In genomic region chr19:5306968-5307734, GRCm38 (mm10) we compare ENCODE assay signal across 8 mouse cellular contexts. TPM values are rescaled to one million over a fixed set of nuclear protein-coding genes. Genes with fewer than 3 reads are reported as not detected.
DNase-seq lines count a peak whose midpoint lies in the region; ATAC-seq lines count a peak whose summit lies in the region.

No protein-coding gene starts in this region.

- H3K27me3 ChIP-seq in forebrain, embryonic 10.5 days (ENCODE audit: poor library complexity, severe bottlenecking): peaks cover 22% of the 10 kb centered on the region
- H3K27me3 ChIP-seq in forebrain, embryonic 16.5 days (replicated peaks; ENCODE audit: control insufficient read depth, insufficient read depth, low read length): no peaks in the 10 kb centered on the region
- no peaks in the 10 kb centered on the region for H3K27me3 ChIP-seq in forebrain, embryonic 11.5 days (ENCODE audit: control insufficient read depth, insufficient read depth, low read length)
- peaks cover 24% of the 10 kb centered on the region for H3K27me3 ChIP-seq in limb, embryonic 10.5 days (ENCODE audit: low read depth, poor library complexity, severe bottlenecking)
- H3K27me3 ChIP-seq in neural tube, embryonic 12.5 days (replicated peaks): peaks cover 10% of the 10 kb centered on the region

- peaks cover 53% of the 10 kb centered on the region for H3K36me3 ChIP-seq in forebrain, embryonic 10.5 days (replicated peaks)
- H3K36me3 ChIP-seq in forebrain, embryonic 16.5 days (ENCODE audit: control insufficient read depth, insufficient read depth): peaks cover 29% of the 10 kb centered on the region
- H3K36me3 ChIP-seq in forebrain, embryonic 11.5 days (ENCODE audit: control insufficient read depth, insufficient read depth, low read length): peaks cover 5% of the 10 kb centered on the region; the same call in 1 of the 2 replicates
- H3K36me3 ChIP-seq in limb, embryonic 10.5 days: peaks cover 24% of the 10 kb centered on the region
- H3K36me3 ChIP-seq in neural tube, embryonic 12.5 days: peaks cover 30% of the 10 kb centered on the region

- H3K27ac ChIP-seq in forebrain, embryonic 10.5 days: 0 out of 2 replicates have a peak overlapping the region, but pooled peaks have one; percentile 33
- H3K27ac ChIP-seq in forebrain, embryonic 16.5 days (ENCODE audit: low read length): no peak overlapping the region
- H3K27ac ChIP-seq in forebrain, embryonic 11.5 days (ENCODE audit: low read depth, low read length): no peak overlapping the region
- peak overlapping the region; percentile 39 for H3K27ac ChIP-seq in limb, embryonic 10.5 days
- H3K27ac ChIP-seq in neural tube, embryonic 12.5 days: no peak overlapping the region

- no peak for ATAC-seq in forebrain, embryonic 16.5 days
- no peak for ATAC-seq in forebrain, embryonic 11.5 days (replicated peaks; ENCODE audit: low FRiP score)
- ATAC-seq in neural tube, embryonic 12.5 days (ENCODE audit: low FRiP score, low read depth): no peak

- H3K9ac ChIP-seq in forebrain, embryonic 16.5 days (replicated peaks; ENCODE audit: low read depth, low read length): no peak overlapping the region
- no peak overlapping the region for H3K9ac ChIP-seq in forebrain, embryonic 11.5 days (ENCODE audit: low read length)
- H3K9ac ChIP-seq in neural tube, embryonic 12.5 days: no peak overlapping the region

- H3K4me1 ChIP-seq in forebrain, embryonic 10.5 days: peaks cover 8% of the 10 kb centered on the region
- H3K4me1 ChIP-seq in forebrain, embryonic 16.5 days (replicated peaks; ENCODE audit: control insufficient read depth, insufficient read depth, low read length): no peaks in the 10 kb centered on the region
- no peaks in the 10 kb centered on the region for H3K4me1 ChIP-seq in forebrain, embryonic 11.5 days (replicated peaks; ENCODE audit: control insufficient read depth, insufficient read depth, low read length)
- peaks cover 8% of the 10 kb centered on the region for H3K4me1 ChIP-seq in limb, embryonic 10.5 days
- no peaks in the 10 kb centered on the region for H3K4me1 ChIP-seq in neural tube, embryonic 12.5 days

- no peak overlapping the region for H3K4me2 ChIP-seq in forebrain, embryonic 16.5 days (ENCODE audit: low read length)
- 0 out of 2 replicates have a peak overlapping the region, but pooled peaks have one; percentile 5 for H3K4me2 ChIP-seq in forebrain, embryonic 11.5 days (ENCODE audit: low read depth, low read length, severe bottlenecking)
- H3K4me2 ChIP-seq in neural tube, embryonic 12.5 days (replicated peaks): peak overlapping the region; percentile 47

- H3K4me3 ChIP-seq in forebrain, embryonic 10.5 days: peak overlapping the region; percentile 36
- H3K4me3 ChIP-seq in forebrain, embryonic 16.5 days (replicated peaks; ENCODE audit: low read length): no peak overlapping the region
- no peak overlapping the region for H3K4me3 ChIP-seq in forebrain, embryonic 11.5 days (ENCODE audit: low read depth, low read length)
- peak overlapping the region; percentile 45 for H3K4me3 ChIP-seq in limb, embryonic 10.5 days
- peak overlapping the region; percentile 15; the same call in 1 of the 2 replicates for H3K4me3 ChIP-seq in neural tube, embryonic 12.5 days

- H3K9me3 ChIP-seq in forebrain, embryonic 10.5 days: peaks cover 18% of the 10 kb centered on the region
- H3K9me3 ChIP-seq in forebrain, embryonic 16.5 days (ENCODE audit: control insufficient read depth, low read length): no peaks in the 10 kb centered on the region; the same call in 1 of the 2 replicates
- H3K9me3 ChIP-seq in forebrain, embryonic 11.5 days (ENCODE audit: control insufficient read depth, low read length): no peaks in the 10 kb centered on the region; the same call in 1 of the 2 replicates
- peaks cover 8% of the 10 kb centered on the region; the same call in 1 of the 2 replicates for H3K9me3 ChIP-seq in limb, embryonic 10.5 days (replicated peaks)
- 0 out of 2 replicates have a peak, but pooled peaks cover 6% of the 10 kb centered on the region for H3K9me3 ChIP-seq in neural tube, embryonic 12.5 days

- 47% methylated on average over 98 of the region's 98 CpGs for WGBS in forebrain, embryonic 10.5 days
- WGBS in forebrain, embryonic 16.5 days: 46% methylated on average over 98 of the region's 98 CpGs
- WGBS in forebrain, embryonic 11.5 days: 49% methylated on average over 98 of the region's 98 CpGs
- WGBS in limb, embryonic 10.5 days: 35% methylated on average over 98 of the region's 98 CpGs
- WGBS in neural tube, embryonic 12.5 days: 41% methylated on average over 98 of the region's 98 CpGs

- DNase-seq in forebrain, embryonic 10.5 days (ENCODE audit: extremely low spot score, low spot score): no peak
- DNase-seq in CD4-positive helper T cell, adult 2 months (ENCODE audit: low read depth, low spot score): peak; percentile 54
- DNase-seq in forebrain, embryonic 11.5 days (ENCODE audit: low spot score): peak; percentile 58
- peak; percentile 53 for DNase-seq in limb, embryonic 10.5 days (ENCODE audit: low spot score)
- DNase-seq in left cerebral cortex, adult 11 months (ENCODE audit: low spot score): no peak
- DNase-seq in frontal cortex, postnatal 10 days (ENCODE audit: low spot score in 2 of 2): no peak

RNA-seq across cellular contexts. Expression of gene Gal3st3, which starts 9.0 kb away (rescaled TPM):
- polyA plus RNA-seq in forebrain, embryonic 10.5 days (2016; fragmentation: Nextera tagmentation; extraction: Ambion mirVana): 10.3 and 12.1 TPM in 2 replicates
- polyA plus RNA-seq in forebrain, embryonic 16.5 days (2015; fragmentation: Nextera tagmentation; extraction: Ambion mirVana): 36.3 and 40.5 TPM in 2 replicates
- 17.2 and 18.9 TPM in 2 replicates for polyA plus RNA-seq in forebrain, embryonic 11.5 days (2014; fragmentation: Nextera tagmentation; extraction: Ambion mirVana)
- polyA plus RNA-seq in limb, embryonic 10.5 days (2016; fragmentation: Nextera tagmentation; extraction: Ambion mirVana): 5.0 and 8.4 TPM in 2 replicates
- polyA plus RNA-seq in neural tube, embryonic 12.5 days (2016; fragmentation: Nextera tagmentation; extraction: Ambion mirVana): 18.6 and 19.4 TPM in 2 replicates

RNA-seq across cellular contexts. Expression of gene Sf3b2, which starts 11.9 kb away (rescaled TPM):
- polyA plus RNA-seq in forebrain, embryonic 10.5 days (2016; fragmentation: Nextera tagmentation; extraction: Ambion mirVana): 458 and 482 TPM in 2 replicates
- 347 and 373 TPM in 2 replicates for polyA plus RNA-seq in forebrain, embryonic 16.5 days (2015; fragmentation: Nextera tagmentation; extraction: Ambion mirVana)
- 418 and 450 TPM in 2 replicates for polyA plus RNA-seq in forebrain, embryonic 11.5 days (2014; fragmentation: Nextera tagmentation; extraction: Ambion mirVana)
- 419 and 440 TPM in 2 replicates for polyA plus RNA-seq in limb, embryonic 10.5 days (2016; fragmentation: Nextera tagmentation; extraction: Ambion mirVana)
- 351 and 381 TPM in 2 replicates for polyA plus RNA-seq in neural tube, embryonic 12.5 days (2016; fragmentation: Nextera tagmentation; extraction: Ambion mirVana)

RNA-seq across cellular contexts. Expression of gene Catsper1, which starts 28.4 kb away (rescaled TPM):
- polyA plus RNA-seq in forebrain, embryonic 10.5 days (2016; fragmentation: Nextera tagmentation; extraction: Ambion mirVana): not detected in 2 replicates
- not detected in 2 replicates for polyA plus RNA-seq in forebrain, embryonic 16.5 days (2015; fragmentation: Nextera tagmentation; extraction: Ambion mirVana)
- polyA plus RNA-seq in forebrain, embryonic 11.5 days (2014; fragmentation: Nextera tagmentation; extraction: Ambion mirVana): not detected in 2 replicates
- not detected in 2 replicates for polyA plus RNA-seq in limb, embryonic 10.5 days (2016; fragmentation: Nextera tagmentation; extraction: Ambion mirVana)
- not detected in 2 replicates for polyA plus RNA-seq in neural tube, embryonic 12.5 days (2016; fragmentation: Nextera tagmentation; extraction: Ambion mirVana)

RNA-seq across cellular contexts. Expression of gene Pacs1, which starts 34.2 kb away (rescaled TPM):
- 21.3 and 22.7 TPM in 2 replicates for polyA plus RNA-seq in forebrain, embryonic 10.5 days (2016; fragmentation: Nextera tagmentation; extraction: Ambion mirVana)
- 38.0 and 39.1 TPM in 2 replicates for polyA plus RNA-seq in forebrain, embryonic 16.5 days (2015; fragmentation: Nextera tagmentation; extraction: Ambion mirVana)
- polyA plus RNA-seq in forebrain, embryonic 11.5 days (2014; fragmentation: Nextera tagmentation; extraction: Ambion mirVana): 32.2 and 33.2 TPM in 2 replicates
- polyA plus RNA-seq in limb, embryonic 10.5 days (2016; fragmentation: Nextera tagmentation; extraction: Ambion mirVana): 25.7 and 31.1 TPM in 2 replicates
- 28.9 and 35.0 TPM in 2 replicates for polyA plus RNA-seq in neural tube, embryonic 12.5 days (2016; fragmentation: Nextera tagmentation; extraction: Ambion mirVana)

RNA-seq across cellular contexts. Expression of gene Cst6, which starts 42.2 kb away (rescaled TPM):
- polyA plus RNA-seq in forebrain, embryonic 10.5 days (2016; fragmentation: Nextera tagmentation; extraction: Ambion mirVana): 0.56 TPM in 1 of 2 replicates, not detected in the other
- polyA plus RNA-seq in forebrain, embryonic 16.5 days (2015; fragmentation: Nextera tagmentation; extraction: Ambion mirVana): 3.0 and 4.7 TPM in 2 replicates
- polyA plus RNA-seq in forebrain, embryonic 11.5 days (2014; fragmentation: Nextera tagmentation; extraction: Ambion mirVana): 0.83 TPM in 1 of 2 replicates, not detected in the other
- polyA plus RNA-seq in limb, embryonic 10.5 days (2016; fragmentation: Nextera tagmentation; extraction: Ambion mirVana): 0.26 and 1.1 TPM in 2 replicates
- polyA plus RNA-seq in neural tube, embryonic 12.5 days (2016; fragmentation: Nextera tagmentation; extraction: Ambion mirVana): 3.9 and 4.1 TPM in 2 replicates

Comparison
In these comparisons a context has a peak if more than half of its experiments do, and no peak if none do; other contexts are left out.
1. DNase-seq: peak in CD4-positive helper T cell, adult 2 months (single experiment), forebrain, embryonic 11.5 days (single experiment) and limb, embryonic 10.5 days (single experiment); none in forebrain, embryonic 10.5 days (single experiment), left cerebral cortex, adult 11 months (single experiment) and frontal cortex, postnatal 10 days (0 of 2).
2. H3K27ac ChIP-seq: peak in forebrain, embryonic 10.5 days (single experiment) and limb, embryonic 10.5 days (single experiment); none in forebrain, embryonic 16.5 days (single experiment), forebrain, embryonic 11.5 days (single experiment) and neural tube, embryonic 12.5 days (single experiment).
3. H3K4me3 ChIP-seq: peak in forebrain, embryonic 10.5 days (single experiment), limb, embryonic 10.5 days (single experiment) and neural tube, embryonic 12.5 days (single experiment); none in forebrain, embryonic 16.5 days (single experiment) and forebrain, embryonic 11.5 days (single experiment).